Mouse (Mus musculus) retina, adult 2 months (tissue): ENCODE measurements around the gene Lrp1.

Experiments
- DNase-seq: peaks from one replicate; pipeline ENCODE4 v3.0.0-alpha.2; 2012; ENCODE audit warnings: low read depth, low spot score

Lrp1 gene

DNA sequence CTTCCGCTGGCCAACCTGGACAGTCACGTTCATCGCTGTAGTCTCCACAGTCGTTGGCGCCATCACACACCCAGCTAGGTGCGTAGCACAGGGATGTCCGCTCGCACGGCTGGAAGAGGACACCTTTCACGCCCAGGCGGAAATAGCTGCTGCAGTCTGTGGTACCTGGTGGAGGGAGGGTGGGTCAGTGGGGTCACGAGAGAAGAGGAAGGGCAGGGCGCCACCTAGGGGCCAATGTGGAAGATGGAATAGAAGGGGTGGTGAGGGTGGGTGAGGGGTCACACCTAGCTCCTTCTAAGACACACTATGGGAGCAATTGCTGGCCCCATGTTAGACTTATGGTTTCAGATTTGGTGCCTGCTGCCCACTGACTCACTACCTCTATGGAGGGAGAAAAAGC is 63.6 kb downstream of the Lrp1 start:
- DNase-seq, result no peak

DNA sequence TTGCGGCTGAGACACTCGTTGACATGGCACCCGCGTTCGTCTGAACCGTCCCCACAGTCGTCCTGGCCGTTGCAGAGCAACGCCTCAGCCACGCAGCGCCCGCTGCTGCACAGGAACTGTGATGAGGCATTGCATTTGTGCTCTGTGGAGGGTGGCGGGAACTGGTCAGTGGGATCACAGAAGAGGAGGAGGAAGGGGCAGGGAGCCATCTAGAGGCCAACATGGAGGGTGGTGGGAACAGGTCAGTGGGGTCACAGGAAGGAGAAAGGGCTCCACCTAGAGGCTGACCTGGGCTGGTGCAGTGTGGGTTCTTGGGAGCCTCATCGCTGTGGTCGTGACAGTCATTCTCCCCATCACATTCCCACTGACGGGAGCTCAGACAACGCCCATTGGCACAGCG is 65.2 kb downstream of the Lrp1 start:
- no peak for DNase-seq

DNA sequence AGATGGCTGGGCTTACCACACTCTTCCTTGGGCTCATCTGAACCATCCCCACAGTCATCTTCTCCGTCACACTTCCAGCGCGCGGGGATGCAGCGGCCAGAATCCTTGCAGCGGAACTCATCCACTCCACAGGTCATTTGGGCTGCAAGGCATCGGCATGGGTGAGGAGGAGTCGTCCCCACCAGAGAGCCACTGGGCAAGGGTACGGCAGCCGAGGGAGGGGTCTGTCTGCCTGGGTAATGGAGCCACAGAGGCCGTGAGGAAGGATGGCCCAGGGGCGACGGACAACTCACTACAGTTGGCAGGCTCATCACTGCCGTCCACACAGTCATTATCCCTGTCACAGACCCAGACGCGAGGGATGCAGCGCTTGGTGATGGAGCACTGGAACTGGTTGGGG is 71.1 kb downstream of the Lrp1 start:
- DNase-seq, result no peak

DNA sequence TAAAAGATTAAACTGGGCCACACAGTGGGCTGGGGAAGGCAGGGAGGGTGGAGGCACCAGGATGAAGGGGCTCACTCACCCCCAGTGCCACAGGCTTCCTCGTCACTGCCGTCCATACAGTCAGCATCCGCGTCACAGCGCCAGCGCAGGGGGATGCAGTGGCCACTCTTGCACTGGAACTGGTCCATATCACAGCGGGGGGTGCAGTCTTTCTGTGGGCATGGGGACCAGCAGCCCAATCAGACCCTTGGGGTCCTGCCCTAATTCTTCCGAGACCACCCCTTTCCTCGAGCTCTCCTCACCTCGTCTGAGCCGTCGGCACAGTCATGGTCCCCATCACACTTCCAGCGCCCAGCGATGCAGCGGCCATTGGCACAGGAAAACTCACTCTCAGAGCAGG is 72.7 kb downstream of the Lrp1 start:
- no peak for DNase-seq

- no peak for DNase-seq
These were observed 74.4 kb downstream of the Lrp1 start for GRCm38 (mm10) chr10:127546505-127546904.

DNA sequence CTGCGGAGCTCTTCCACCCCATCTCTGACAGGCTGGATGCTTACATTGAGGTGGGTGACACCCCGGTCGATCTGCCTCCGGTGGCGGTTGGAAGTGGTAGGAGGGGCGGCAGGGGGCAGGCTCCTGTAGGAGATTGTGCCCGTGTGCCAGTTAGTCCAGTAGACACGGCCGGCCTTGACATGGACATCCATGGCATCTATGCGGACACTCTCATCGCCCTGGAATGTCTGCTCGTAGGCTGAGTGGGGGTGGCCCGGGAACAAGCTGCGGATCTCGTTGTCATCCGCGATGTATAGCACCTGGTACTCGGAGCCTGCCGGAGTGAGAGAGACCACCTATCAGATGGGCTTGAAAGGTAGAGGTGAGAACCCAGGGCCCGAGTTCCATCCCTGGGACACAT is 76.6 kb downstream of the Lrp1 start:
- DNase-seq, result no peak

DNA sequence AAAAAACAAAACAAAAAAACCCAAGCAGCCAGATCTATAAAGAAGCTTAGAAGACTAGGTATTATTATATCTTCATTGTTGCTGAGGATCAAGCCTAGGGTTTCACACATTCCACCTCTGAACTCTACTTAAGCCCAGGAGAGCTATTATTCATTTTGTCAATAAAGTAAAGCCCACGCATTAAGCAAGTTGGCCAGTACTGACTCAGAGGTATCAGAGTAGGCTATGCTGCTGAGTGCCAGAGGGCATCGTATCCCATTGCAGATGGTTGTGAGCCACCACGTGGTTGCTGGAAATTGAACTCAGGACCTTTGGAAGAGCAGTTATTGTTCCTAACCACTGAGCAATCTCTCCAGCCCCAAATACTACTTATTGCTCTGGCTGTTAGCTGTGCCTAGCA is 77.0 kb downstream of the Lrp1 start:
- DNase-seq, result no peak

DNA sequence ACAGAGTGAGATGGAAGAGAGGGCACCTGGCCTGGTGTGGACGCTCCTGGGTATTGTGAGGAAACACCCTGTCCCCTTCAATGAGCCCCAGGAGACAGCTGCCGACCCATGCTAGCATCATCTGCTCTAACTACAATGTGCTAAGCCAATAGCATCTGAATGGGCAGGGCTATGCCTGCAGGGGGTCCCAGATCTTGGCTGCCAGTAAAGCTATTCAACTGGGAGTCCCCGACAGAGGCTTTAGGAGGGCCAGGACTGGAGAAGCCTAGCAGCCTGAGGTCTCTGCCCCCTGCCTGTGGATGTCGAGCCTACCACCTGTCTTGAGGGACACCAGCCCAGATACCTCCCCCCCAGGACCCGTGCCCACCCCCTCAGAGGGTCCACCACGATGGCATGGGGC is 78.2 kb downstream of the Lrp1 start:
- DNase-seq, result no peak

- DNase-seq, result no peak
These were observed 78.9 kb downstream of the Lrp1 start for GRCm38 (mm10) chr10:127542084-127542483.

DNA sequence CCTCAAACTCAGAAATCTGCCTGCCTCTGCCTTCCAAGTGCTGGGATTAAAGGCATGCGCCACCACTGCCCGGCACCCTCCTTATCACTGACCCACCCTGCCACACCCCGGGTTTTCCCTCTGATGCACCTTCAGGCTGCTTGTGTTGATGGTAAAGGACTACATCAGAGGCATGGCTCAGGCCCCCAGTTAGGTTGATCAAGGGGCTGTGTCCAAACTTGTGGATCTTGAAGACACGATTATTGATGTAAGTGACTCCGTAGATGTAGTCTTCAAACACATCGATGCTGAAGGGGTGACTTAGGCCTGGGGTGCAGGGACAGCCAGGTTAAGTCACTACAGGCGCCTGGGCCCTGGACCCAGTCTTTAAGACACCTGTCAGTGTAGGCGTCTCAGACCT is 79.4 kb downstream of the Lrp1 start:
- no peak for DNase-seq

GRCm38 (mm10) chr10:127537854-127538583 is 82.9 kb downstream of the Lrp1 start:
- DNase-seq, result peak; percentile 64

DNA sequence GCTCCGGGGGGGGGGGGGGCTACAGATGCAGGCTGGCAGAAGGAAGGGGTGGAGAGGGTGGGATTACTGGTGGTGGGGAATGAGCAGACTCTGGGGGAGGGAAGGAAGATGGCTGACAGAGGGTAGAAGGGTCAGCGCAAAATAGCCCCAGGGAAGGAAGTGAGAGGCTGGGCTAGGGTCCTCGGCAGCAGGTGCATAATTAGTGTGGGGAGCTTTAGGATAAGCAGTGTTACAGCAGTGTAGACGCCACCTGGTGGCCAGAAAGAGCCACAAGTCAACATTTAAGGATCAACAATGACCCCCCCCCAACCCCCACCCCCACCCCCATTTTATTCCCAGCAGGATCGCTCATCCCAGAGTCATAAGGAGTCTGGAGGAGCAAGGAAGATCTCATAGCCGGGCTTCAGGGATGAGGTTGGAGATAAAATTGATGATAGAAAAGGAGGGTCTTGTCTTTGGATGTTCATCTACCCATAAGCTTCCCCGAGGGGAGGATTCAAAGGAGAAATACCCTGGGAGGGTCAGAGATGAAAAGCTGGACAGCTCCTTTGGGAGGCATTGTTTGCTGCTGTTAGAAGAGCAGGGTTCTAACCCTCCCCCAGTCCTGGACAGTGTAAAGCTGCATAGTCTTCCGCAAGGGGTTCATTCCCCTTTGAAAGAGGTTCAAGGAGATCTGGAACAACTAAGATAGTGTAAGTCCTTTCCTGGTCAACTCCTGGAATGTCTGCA is 84.2 kb downstream of the Lrp1 start:
- no peak for DNase-seq

GRCm38 (mm10) chr10:127534929-127535384 is 86.0 kb downstream of the Lrp1 start:
- DNase-seq, result no peak

GRCm38 (mm10) chr10:127534036-127534928 is 86.7 kb downstream of the Lrp1 start, which contains the start of gene Nxph4:
Gene Nxph4, minus strand, starts transcription at chr10:127534559.
- no peak for DNase-seq

DNA sequence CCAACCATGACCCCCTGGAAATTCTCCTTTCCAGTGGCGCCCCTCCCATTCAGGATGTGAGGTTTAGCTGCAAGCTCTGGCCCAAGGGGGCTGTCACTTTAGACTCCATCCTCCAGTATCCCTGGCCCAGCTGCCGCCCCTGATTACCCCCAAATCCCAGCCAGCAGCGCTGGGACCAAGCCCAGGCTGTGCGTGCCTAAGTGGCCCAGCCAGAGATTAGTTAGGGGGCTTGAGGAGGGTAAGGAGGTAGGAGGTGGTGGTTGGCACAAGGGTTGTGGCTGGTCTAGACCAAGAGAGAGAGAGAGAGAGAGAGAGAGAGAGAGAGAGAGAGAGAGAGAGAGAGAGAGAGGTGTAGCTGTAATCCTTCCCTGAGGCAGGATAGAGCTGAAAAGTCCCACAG is 89.4 kb downstream of the Lrp1 start:
- DNase-seq, result no peak

GRCm38 (mm10) chr10:127530945-127531344 is 90.0 kb downstream of the Lrp1 start:
- DNase-seq, result no peak

DNA sequence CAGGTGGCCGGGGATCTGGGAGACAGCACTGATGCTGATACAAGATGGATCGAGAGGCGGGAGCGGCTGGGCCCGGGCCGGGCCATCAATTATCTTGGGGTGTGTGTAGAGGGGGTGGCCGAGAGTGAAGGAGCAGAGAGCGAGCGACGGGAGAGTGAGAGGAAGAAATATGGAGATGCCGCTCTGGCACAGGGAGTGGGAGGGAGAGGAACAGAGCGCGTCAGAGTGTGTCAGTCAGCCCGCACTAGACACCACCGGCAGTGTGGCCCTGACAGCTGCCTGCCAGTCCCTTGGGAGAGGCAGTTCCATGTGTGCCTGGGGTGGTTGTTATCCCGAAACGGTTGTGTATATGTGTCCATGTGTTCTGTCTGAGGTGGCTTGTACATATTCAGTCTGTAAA is 93.5 kb downstream of the Lrp1 start:
- no peak for DNase-seq

DNA sequence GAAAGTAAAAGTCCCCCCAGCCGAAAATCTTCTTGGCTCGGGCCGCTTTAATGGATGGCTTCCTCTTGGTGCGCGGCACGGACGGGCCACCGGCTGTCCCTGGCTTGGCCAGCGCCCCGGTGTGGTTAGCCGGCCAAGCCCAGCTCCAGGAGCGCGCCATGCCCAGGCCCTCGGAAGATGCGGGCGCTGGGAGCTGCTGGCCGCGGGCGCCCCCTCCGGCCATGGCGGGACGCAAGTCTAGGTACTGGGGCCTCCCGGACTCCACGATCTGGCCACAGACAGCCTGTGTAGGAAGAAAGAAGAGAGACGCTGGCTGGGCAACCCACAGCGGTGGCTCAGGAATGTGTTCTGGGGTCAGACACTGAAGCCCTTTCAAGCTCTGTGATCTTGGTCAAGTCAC is 94.3 kb downstream of the Lrp1 start:
- no peak for DNase-seq

- DNase-seq, result no peak
These were observed 94.9 kb downstream of the Lrp1 start for GRCm38 (mm10) chr10:127526048-127526447.

DNA sequence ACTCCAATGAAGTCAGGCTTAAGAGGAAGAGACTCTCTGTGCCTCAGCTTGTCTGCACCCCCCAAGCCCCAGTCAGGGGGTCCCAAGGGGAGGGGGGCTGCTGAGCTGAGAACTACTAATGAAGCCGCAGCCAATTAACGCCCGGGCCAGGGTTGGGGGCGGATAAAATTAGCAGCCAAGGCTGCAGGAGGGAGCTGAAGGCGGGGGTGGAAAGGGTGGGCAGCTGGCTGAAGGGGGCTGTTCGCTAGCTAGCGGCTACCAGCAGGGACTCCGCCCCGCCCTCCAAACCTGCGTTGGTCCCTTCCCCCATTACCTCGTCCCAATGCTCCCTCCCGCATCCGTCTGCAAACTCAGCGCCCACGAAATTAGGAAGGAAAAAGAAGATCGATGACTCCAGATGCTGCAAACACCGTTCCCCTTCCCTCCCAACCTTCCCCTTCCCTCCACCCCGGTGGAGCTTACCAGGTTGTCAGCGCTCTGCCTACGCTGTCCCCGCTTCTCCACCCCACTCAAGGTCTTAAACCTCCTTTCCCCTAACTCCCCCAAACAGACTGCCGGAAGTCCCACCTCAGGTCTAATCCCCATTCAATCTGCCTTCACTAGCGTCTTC is 96.2 kb downstream of the Lrp1 start:
- no peak for DNase-seq

DNA sequence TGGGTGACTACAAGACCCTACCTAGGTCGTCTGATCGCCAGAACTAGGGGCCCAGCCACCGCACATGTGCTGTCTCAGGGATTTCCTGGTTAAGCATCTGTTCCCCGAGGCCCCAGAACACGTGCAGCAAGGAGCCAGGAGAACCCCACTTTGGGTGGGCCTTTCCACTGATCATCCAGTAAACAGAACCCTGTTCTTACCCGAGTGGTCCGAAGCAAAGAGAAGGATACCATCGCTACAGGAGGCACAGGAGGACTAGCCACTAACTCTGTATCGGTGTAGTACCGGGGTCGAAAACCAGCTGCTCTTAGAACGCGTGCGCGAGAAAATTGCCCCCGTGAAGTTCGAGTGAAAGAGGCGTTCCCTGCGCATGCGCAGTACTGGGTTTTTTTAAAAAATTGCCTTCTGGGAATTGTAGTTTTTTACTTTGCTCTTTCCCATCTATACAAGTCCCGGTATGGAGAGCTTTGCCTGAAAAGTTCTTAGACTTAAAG is 98.8 kb downstream of the Lrp1 start, which contains the start of gene Shmt2:
Shmt2 (minus strand) TSS at position 357 of the 494 bp plus-strand sequence.
- DNase-seq, result peak; percentile 84
